9 mouse cellular contexts compared by ENCODE assay signal in genomic region chr11:121686674-121687073, GRCm38 (mm10). TPM values are rescaled to one million over a fixed set of nuclear protein-coding genes. Genes with fewer than 3 reads are reported as not detected.
DNase-seq lines count a peak whose midpoint lies in the region; ATAC-seq and TF ChIP-seq lines count a peak whose summit lies in the region.
"Had no signal": no experiment of that assay in that cellular context is flagged by ENCODE, and none has a peak within 500 bp of the region (broad histone marks: within the 10 kb centered on the region; RNA-seq: fewer than 3 reads in every experiment).

No protein-coding gene starts in this region.

- peaks cover 7% of the 10 kb centered on the region for H3K4me1 ChIP-seq in liver, postnatal 0 days (ENCODE audit: insufficient read depth)
- H3K4me1 ChIP-seq in liver, embryonic 12.5 days: no peaks in the 10 kb centered on the region
- H3K4me1 ChIP-seq in limb, embryonic 15.5 days: peaks cover 13% of the 10 kb centered on the region

- ATAC-seq in liver, postnatal 0 days: 0 out of 2 replicates have a peak, but pooled peaks have one; percentile 21
- no peak for ATAC-seq in liver, embryonic 12.5 days
- 0 out of 2 replicates have a peak, but pooled peaks have one; percentile 14 for ATAC-seq in common myeloid progenitor, adult 5-6 weeks (replicated peaks; ENCODE audit: low read depth, poor library complexity, severe bottlenecking)
- ATAC-seq in limb, embryonic 15.5 days (ENCODE audit: insufficient number of reproducible peaks, low FRiP score, low TSS enrichment, low read depth): no peak
- no peak for ATAC-seq in monocyte, adult 5-6 weeks (replicated peaks; ENCODE audit: insufficient number of reproducible peaks, low FRiP score, low TSS enrichment, poor library complexity, severe bottlenecking)

- H3K9ac ChIP-seq in liver, postnatal 0 days (replicated peaks): no peak overlapping the region
- no peak overlapping the region for H3K9ac ChIP-seq in liver, embryonic 12.5 days
- H3K9ac ChIP-seq in limb, embryonic 15.5 days: no peak overlapping the region

- no peak for TF ChIP-seq CTCF in liver, postnatal 0 days (IDR thresholded peaks at IDR 0.05; ENCODE audit: low read depth)

- intact Hi-C loops in heart, postnatal 10 days (cut with DNase I): no loop called here

- 0 out of 2 replicates have a peak, but pooled peaks have one; percentile 10 for TF ChIP-seq EP300 in liver, postnatal 0 days (IDR thresholded peaks at IDR 0.05; ENCODE audit: low read depth)

- no peaks in the 10 kb centered on the region for H3K36me3 ChIP-seq in liver, postnatal 0 days (replicated peaks; ENCODE audit: insufficient read depth, low read length)
- H3K36me3 ChIP-seq in liver, embryonic 12.5 days: no peaks in the 10 kb centered on the region
- H3K36me3 ChIP-seq in limb, embryonic 15.5 days: no peaks in the 10 kb centered on the region

- H3K4me3 ChIP-seq in liver, postnatal 0 days (ENCODE audit: low read depth, low read length): no peak overlapping the region
- no peak overlapping the region for H3K4me3 ChIP-seq in liver, embryonic 12.5 days
- no peak overlapping the region for H3K4me3 ChIP-seq in limb, embryonic 15.5 days

- H3K27ac ChIP-seq in liver, postnatal 0 days (ENCODE audit: low read depth): peak overlapping the region; percentile 62; the same call in 1 of the 2 replicates
- no peak overlapping the region for H3K27ac ChIP-seq in liver, embryonic 12.5 days
- H3K27ac ChIP-seq in limb, embryonic 15.5 days: peak overlapping the region; percentile 65

- no peak overlapping the region for H3K4me2 ChIP-seq in liver, postnatal 0 days (ENCODE audit: low read depth, low read length)
- no peak overlapping the region for H3K4me2 ChIP-seq in liver, embryonic 12.5 days
- H3K4me2 ChIP-seq in limb, embryonic 15.5 days: no peak overlapping the region

- 48% methylated on average over 5 of the region's 5 CpGs for WGBS in liver, postnatal 0 days (ENCODE audit: insufficient replicate concordance)
- 53% methylated on average over 5 of the region's 5 CpGs for WGBS in liver, embryonic 12.5 days (ENCODE audit: insufficient replicate concordance)
- 40% methylated on average over 5 of the region's 5 CpGs for WGBS in limb, embryonic 15.5 days

- no peaks in the 10 kb centered on the region for H3K27me3 ChIP-seq in liver, postnatal 0 days (ENCODE audit: insufficient read depth, low read length)
- H3K27me3 ChIP-seq in liver, embryonic 12.5 days (replicated peaks): 0 out of 2 replicates have a peak, but pooled peaks cover 3% of the 10 kb centered on the region
- no peaks in the 10 kb centered on the region for H3K27me3 ChIP-seq in limb, embryonic 15.5 days

- H3K9me3 ChIP-seq in liver, postnatal 0 days (ENCODE audit: low read length): no peaks in the 10 kb centered on the region
- H3K9me3 ChIP-seq in liver, embryonic 12.5 days (replicated peaks): no peaks in the 10 kb centered on the region
- no peaks in the 10 kb centered on the region for H3K9me3 ChIP-seq in limb, embryonic 15.5 days

- DNase-seq in liver, postnatal 0 days: no peak
- peak; percentile 52 to 54 for DNase-seq in heart, postnatal 10 days
- no peak for DNase-seq in embryo, embryonic 10.5 days (ENCODE audit: low spot score)
- DNase-seq: layer of hippocampus, postnatal 36 days; lung, adult 2 months had no signal

RNA-seq across cellular contexts. Expression of gene B3gntl1, which starts 13.7 kb away (rescaled TPM):
- polyA plus RNA-seq in liver, postnatal 0 days (2015; fragmentation: Nextera tagmentation; extraction: Ambion mirVana): 1.1 and 1.5 TPM in 2 replicates
- 2.5 and 2.9 TPM in 2 replicates for polyA plus RNA-seq in liver, embryonic 12.5 days (2016; fragmentation: Nextera tagmentation; extraction: Ambion mirVana)
- 8.8 and 16.2 TPM in 2 replicates for total RNA-seq in common myeloid progenitor, adult 5-6 weeks (2017)
- 1 to 10 TPM; 3.5 to 5.5 TPM for total RNA-seq in heart, postnatal 10 days (2021)
- 8.4 and 9.5 TPM in 2 replicates for polyA plus RNA-seq in limb, embryonic 15.5 days (2015; fragmentation: Nextera tagmentation; extraction: Ambion mirVana)
- 9.2 to 22.9 TPM (median 13.1 TPM) in 3 replicates for total RNA-seq in monocyte, adult 5-6 weeks (2017)

RNA-seq across cellular contexts. Expression of gene Metrnl, which starts 14.7 kb away (rescaled TPM):
- polyA plus RNA-seq in liver, postnatal 0 days (2015; fragmentation: Nextera tagmentation; extraction: Ambion mirVana): 4.7 and 6.7 TPM in 2 replicates
- 3.7 and 4.8 TPM in 2 replicates for polyA plus RNA-seq in liver, embryonic 12.5 days (2016; fragmentation: Nextera tagmentation; extraction: Ambion mirVana)
- 2.4 TPM in 1 of 2 replicates, not detected in the other for total RNA-seq in common myeloid progenitor, adult 5-6 weeks (2017)
- 10 to 100 TPM; 21.9 to 26.4 TPM for total RNA-seq in heart, postnatal 10 days (2021)
- 77.1 and 79.7 TPM in 2 replicates for polyA plus RNA-seq in limb, embryonic 15.5 days (2015; fragmentation: Nextera tagmentation; extraction: Ambion mirVana)
- 262 to 469 TPM (median 399 TPM) in 3 replicates for total RNA-seq in monocyte, adult 5-6 weeks (2017)

Comparison
In these comparisons a context has a peak if more than half of its experiments do, and no peak if none do; other contexts are left out.
1. ATAC-seq: peak in liver, postnatal 0 days (single experiment) and common myeloid progenitor, adult 5-6 weeks (single experiment); none in liver, embryonic 12.5 days (single experiment), limb, embryonic 15.5 days (single experiment) and monocyte, adult 5-6 weeks (single experiment).
2. DNase-seq: peak in heart, postnatal 10 days (2 of 2); none in liver, postnatal 0 days (single experiment) and embryo, embryonic 10.5 days (single experiment).